Mouse (Mus musculus) right cerebral cortex, adult 2 months (tissue): ENCODE measurements around the gene Dpp6.

ENCODE experiments used
- DNase-seq, 2 experiments: peaks; one replicate each; pipeline ENCODE4 v3.0.0; 2021 to 2022; ENCODE audit warnings: low spot score in 2 of 2

The Dpp6 gene

DNA sequence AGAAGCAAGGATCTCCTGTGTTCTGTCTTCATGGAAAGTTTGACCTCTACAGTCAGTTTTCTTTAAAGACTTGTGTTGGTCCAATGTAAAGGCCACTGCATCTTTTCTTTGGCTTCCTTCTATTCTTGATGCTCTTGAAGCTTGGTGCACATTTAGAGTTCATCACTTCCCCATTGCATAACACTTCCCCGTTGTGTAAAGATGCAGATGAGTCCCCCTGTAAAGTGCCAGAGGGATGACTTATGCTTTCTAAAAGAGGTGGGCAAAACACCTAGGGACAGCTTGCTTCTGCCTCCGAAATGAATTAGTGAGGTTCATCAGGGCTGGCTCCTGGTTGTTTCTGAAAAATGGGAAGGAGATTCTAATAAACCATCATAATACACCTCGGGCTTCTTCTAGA, 553.8 kb downstream of the Dpp6 start:
- no peak for DNase-seq

DNA sequence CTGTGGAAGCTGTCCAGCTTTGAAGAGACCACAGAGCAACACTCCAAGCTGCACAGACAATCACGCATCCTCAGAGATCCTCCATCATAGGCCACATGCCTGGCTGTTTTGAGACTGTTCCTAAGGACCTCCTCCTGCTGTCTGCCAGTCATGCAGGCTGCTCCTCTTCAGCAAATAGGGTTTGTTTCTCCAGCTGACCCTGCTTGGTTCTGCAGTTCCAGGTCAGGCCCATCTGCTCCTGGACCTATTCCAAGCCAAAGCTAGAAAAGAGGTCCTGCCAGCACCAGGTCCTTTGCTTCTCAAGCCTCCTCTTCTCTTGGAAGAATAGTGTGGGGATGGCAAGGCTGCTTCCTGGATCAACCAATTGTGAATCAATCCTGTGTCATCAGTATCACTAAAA, 556.9 kb downstream of the Dpp6 start:
- DNase-seq = no peak

- DNase-seq = no peak
These were observed 558.8 kb downstream of the Dpp6 start for GRCm38 (mm10) chr5:27375841-27376240.

DNA sequence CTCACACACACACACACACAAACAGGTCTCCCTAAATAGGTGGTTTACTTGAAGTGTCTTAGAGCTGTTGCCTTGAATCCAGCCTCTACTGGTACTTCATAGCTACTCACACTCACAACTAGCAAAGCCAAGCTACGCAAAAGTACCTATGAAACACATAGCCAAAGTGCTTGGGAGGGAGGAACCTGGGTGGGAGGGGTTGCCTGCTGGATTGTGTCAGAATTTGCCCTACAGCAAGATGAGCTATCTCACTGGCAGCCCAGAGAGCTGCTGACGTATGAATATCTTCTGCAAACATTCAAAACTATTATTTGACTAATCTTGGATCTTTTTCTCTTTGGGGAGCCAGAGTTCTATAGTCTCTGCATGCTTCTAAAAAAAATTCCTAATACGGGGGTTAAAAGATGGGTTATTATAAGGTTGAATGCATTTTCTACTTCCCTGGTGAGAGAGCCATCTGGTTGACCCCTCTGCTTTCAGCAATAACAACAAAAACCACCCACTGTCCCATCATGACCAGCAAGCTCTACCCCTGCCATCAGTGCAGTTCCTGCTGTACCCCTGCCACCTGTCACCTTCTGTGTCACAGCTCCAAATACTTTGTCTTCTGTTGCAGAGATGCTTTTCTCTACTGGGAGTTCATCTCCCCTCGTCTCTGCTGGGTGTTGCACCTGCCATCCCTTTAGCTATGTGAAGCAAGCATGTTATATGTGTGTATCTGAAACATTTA, 563.8 kb downstream of the Dpp6 start:
- no peak for DNase-seq

DNA sequence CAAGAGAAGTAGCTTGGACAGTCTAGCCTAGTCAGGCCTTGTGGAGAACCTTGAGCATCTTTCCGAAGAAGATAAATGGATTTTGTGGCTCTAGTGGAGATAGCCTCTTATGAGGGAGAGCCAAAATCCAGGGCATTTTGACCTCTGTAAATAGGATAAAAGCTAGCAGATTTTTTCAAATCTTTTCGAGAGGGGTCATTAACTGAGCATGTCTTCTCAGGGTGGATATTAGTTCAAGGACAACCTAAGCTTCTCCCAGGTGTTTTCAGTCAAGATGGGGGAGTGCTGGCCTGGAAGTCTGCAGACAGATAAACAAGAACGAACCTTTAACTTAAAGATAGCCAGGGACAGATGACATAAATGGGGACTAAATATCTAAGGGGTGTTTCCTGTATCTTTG, 581.4 kb downstream of the Dpp6 start:
- DNase-seq = no peak

- DNase-seq = peak in 1 of 2 experiments; percentile 20
These were observed 582.1 kb downstream of the Dpp6 start for GRCm38 (mm10) chr5:27399111-27399510.

- no peak for DNase-seq
These were observed 585.6 kb downstream of the Dpp6 start for GRCm38 (mm10) chr5:27402616-27403015.

GRCm38 (mm10) chr5:27408854-27409253, 591.9 kb downstream of the Dpp6 start:
- DNase-seq = no peak

DNA sequence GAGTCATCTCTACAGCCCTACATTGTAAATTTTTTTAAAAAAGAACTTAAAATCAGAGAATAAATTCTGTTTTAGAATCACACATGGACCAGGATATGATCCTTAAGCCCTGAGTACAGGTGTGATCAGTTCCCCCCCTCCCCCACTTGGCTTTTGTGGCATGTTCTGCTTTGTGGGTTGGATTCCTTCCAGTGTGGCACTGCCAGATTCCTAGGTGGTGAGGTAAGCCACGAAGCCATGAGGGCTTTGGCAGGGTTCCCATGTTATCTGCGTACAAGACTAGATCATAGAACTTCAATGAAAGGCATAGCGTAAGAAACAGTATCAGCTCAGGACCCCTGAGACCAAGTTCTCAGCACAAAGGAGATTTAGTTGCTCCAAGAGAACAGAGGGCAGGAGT, 596.0 kb downstream of the Dpp6 start:
- DNase-seq = no peak

GRCm38 (mm10) chr5:27415518-27415917, 598.5 kb downstream of the Dpp6 start:
- no peak for DNase-seq

DNA sequence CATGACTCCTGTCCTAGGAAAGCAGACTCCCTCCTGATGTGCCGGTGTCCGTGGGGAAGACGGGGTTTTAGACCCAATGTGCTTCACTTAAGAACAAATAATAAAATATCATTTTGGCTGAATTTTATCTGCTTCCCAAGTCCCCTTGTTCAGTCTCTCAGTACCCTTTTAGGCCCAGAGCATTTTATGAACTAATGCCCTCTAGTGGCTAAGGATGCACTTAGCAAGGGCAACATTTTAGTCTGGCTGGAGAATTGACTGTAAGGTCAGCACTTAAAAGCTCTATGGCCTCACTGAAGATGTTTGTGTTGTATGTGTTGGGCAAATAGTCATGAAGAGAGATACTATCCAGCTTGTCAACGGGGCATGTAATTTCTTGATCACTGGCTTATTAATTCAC, 599.6 kb downstream of the Dpp6 start:
- no peak for DNase-seq

DNA sequence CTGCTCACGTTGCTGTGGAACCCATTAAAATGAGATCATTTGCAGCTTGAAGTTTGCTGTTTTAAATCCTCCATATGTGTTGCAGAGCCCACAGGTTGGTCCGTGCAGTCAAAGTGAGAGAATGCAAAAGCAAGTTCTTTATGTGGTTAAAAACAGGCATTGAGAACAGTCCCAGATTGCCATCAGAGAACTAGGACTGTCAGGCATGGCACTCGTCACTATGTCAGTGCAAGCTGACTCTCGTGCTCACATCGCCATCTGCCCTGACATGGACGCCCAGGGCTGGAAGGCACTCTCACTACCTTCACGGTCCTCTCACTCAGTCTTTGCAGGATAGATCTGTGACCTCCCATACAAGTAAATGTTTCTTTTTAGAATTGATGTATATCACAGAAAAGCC, 600.4 kb downstream of the Dpp6 start:
- DNase-seq = peak in 1 of 2 experiments; percentile 22

DNA sequence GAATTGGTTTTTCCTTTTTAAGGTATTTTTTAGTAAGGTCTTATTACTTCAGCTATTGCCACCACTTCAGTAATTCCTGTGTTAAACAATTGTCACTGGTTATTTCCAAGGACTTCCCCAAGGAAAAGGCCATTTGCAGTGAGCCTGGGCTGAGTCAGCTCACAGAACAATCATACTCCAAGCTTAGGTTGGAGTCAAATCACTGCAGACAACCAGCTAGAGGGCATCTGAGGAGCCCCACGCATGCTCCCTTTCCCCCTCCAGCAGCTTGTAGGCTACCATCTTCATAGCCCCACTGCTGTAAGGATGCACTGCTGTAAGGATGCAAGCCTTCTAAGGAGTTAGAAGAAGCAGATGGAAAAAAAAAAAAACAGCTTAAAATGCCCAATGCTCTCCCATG, 601.9 kb downstream of the Dpp6 start:
- DNase-seq = no peak

DNA sequence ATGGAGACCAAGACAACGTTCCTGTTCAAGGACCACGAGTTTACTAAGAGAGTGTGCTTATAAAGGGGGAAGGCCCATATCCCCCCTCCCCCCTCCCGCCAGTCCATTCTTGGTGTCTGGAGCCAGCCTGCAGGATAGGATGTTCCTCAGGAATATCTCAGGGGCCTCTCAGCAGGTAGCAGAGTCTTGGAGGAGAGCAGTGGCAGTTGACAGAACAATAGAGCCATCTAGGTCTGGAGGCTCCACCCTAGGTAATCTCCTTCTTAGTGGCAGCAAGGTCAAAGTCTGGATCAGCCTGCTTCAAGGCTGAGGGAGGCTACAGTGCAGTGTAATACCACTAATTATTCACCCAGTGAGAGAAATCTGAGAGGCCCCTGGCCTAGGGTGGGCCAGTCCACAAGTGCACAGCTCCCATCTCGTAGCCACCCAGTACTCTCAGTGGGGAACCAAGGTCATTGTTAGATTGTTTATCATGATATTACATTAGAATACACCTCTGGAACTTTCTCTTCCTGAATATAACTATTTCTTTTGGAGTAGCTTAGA, 604.2 kb downstream of the Dpp6 start:
- DNase-seq = no peak

- no peak for DNase-seq
These were observed 606.8 kb downstream of the Dpp6 start for GRCm38 (mm10) chr5:27423766-27424165.

- no peak for DNase-seq
These were observed 607.6 kb downstream of the Dpp6 start for GRCm38 (mm10) chr5:27424484-27425080.

- no peak for DNase-seq
These were observed 609.2 kb downstream of the Dpp6 start for GRCm38 (mm10) chr5:27426200-27426599.

- DNase-seq = no peak
These were observed 616.6 kb downstream of the Dpp6 start for GRCm38 (mm10) chr5:27433584-27433983.

DNA sequence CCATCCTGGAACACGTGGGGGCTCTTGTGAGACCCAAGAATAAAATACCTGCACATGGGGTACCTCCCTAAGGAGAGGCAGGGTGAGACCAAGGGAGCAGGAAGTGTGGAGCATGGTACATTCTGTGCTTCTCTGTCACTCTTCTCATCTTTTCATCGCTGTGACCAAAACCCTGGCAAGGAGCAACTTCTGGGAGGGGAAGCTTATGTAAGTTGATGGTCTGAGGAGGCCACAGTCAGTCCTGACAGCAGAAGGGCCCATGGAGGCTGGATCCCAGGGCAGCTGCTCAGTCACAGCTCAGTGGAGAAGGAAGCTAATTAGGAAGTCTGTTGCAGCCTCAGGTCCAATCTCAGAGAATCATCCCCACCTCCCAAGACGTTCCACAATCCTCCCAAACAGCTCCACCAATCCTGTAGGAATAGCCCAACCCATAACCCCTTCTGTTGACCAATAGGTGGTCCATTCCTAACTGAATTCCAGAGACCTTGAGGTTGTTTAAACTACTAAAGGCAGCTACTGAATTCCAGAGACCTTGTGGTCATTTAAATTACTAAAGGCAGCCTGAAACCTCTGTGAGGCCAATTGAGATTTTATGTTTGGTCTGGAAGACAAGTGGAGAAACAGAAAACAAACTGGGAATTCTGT, 636.3 kb downstream of the Dpp6 start:
- DNase-seq = no peak

- DNase-seq = no peak
These were observed 637.4 kb downstream of the Dpp6 start for GRCm38 (mm10) chr5:27454386-27454785.

- peak; percentile 19 to 35 for DNase-seq
These were observed 640.0 kb downstream of the Dpp6 start for GRCm38 (mm10) chr5:27456981-27457380.

DNA sequence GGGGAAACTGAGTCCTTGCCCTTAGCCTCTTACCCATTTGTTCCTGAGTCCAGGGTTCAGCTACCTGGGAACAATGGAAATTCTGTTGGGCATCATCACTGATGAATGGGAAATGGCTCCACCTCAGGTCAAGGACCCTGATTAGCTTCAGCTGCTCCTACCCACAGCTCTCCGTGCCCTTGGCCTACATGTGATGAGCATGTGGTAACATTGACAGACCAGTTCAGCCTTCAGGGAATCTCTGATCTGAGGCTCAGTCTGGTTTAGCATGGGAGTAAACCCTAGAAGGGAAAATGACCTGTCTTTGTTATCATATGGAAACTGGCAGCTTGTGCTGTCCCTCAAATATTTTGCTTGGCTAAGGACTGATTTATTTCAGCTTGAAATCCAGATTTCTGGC, 640.7 kb downstream of the Dpp6 start:
- DNase-seq = no peak

DNA sequence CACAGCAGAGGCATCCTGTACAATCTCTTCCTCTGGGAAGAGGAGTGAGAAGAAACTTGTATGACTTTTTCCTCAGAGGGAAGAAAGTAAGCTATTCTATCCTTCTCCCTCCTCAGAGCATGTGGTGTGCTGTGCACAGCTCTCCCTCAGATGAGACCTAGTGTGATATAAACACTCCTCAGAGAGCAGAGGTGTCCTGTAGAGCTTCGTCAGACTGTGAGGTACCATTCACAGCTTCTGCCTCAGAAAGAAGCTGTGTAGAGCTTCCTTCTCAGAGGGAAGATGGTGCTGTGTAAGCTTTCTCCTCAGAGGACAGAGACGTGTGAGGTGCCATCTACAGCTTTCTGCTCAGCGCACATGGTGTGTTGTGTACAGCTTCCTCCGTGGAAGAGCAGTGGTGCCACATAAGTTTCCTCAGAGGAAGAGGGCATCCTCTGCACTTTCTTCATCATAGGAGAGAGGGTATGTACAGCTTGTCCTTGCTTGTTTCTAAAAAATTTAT, 658.0 kb downstream of the Dpp6 start:
- no peak for DNase-seq
